Mouse (Mus musculus) large intestine, adult 2 months (tissue): Measurements from ENCODE around the gene Eftud2. TPM values are rescaled to one million over a fixed set of nuclear protein-coding genes. Genes with fewer than 3 reads are reported as not detected.

ENCODE experiments used
- DNase-seq: peaks from one replicate; pipeline ENCODE4 v3.0.0-alpha.2; 2012; ENCODE audit warnings: low read depth, low spot score
- WGBS: fragments of 180-500 bp; shearing (Covaris S2); methylation state at CpG from one replicate; pipeline ENCODE4 v1.1.7; 2018; 5-methylcytosine and 5-hydroxymethylcytosine counted together
- polyA plus RNA-seq: library from polyadenylated mRNA; depleted of rRNA; stranded (reverse); fragments of >200 nt; gene quantifications from 2 replicates; pipeline ENCODE4 v1.2.3, GENCODE M21; 2012

Gene Eftud2
- polyA plus RNA-seq, 1 experiment = 73.9 TPM

DNA sequence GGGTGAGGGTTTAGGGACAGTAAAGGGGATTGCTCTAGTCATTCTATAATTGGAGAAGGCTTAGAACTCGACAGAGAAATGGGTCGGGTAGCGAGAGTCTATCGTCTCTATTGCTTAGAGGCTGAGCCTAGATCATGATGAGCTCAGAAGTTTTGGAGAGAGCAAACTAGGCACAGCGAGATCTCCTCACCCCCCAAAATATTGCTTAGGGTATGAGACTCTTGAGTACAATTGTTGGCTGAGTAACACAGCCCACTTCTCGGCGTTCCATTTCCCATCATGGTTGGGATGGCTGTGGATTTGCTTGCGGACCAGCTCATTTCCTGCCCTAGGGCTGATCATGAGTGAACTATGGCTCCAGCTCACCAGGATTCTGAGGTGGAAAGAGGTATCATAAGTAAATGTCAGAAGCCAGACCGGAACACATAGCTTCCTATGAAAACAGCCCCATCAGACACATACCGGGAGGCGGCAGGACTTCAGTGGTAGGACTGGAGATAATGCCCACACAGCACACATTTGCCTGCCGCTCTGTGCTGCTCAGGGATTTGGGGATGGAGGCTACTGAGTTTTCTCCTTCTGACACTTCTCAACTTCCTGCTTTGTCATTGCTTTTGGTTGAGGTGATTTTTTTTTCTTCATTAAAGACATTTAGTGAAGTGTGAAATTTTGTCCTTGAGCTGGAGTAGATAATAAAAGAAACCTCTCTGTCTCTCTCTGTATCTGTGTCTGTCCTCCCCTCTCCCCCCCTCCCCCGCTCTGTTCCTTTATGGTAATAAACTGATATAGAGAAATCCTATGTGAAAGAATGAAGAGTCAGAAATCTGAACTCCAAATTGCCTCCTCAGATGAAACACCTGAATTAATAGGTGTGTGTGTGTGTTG lies 771 bp upstream of the Eftud2 start:
- WGBS = 13% methylated on average over 13 of the region's 13 CpGs
- no peak for DNase-seq

GRCm38 (mm10) chr11:102879558-102879957 lies 1.2 kb downstream of the Eftud2 start:
- no peak for DNase-seq
- 88% methylated on average over 2 of the region's 2 CpGs for WGBS

GRCm38 (mm10) chr11:102874801-102875334 lies 5.9 kb downstream of the Eftud2 start:
- WGBS = 87% methylated on average over 7 of the region's 7 CpGs
- DNase-seq = no peak

DNA sequence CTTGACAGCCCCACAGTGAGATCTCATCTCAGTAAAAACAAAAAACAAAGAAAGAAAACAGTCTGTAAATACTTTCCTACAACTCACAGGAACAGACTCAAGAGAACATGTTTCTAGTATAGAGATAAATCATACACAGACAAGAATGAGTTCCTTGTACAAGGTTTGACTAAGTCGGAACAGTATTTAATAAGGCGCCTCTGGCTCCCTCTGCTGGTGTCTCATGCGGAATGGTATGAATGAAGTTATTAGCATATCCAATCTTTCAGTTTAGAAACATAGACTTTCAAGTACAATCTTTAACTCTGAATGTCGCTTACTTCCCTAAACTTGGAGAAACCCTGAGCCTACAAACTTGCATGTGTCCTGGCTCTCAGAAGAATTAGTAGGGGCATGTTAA lies 16.5 kb downstream of the Eftud2 start:
- WGBS = 24% methylated on average over 4 of the region's 4 CpGs
- peak; percentile 38 for DNase-seq

DNA sequence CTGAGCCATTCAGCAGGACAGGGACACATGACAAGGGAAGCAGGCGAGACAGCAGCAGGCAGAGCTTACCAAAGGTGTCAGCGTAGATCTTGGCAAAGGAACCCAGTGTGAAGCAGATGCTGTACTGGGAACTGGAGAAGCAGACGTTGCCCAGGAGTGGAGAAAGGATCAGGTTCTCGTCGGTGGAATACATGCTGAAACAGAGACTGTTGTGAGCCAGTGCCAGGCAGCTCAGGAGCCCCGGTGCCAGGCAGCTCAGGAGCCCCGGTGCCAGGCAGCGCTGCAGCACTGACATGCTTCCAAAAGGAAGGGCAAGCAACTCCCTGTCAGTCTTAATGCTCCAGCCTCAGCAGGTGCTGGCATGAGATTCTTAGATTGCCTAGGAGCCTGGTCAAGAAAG lies 20.9 kb downstream of the Eftud2 start:
- no peak for DNase-seq
- 95% methylated on average over 8 of the region's 8 CpGs for WGBS

DNA sequence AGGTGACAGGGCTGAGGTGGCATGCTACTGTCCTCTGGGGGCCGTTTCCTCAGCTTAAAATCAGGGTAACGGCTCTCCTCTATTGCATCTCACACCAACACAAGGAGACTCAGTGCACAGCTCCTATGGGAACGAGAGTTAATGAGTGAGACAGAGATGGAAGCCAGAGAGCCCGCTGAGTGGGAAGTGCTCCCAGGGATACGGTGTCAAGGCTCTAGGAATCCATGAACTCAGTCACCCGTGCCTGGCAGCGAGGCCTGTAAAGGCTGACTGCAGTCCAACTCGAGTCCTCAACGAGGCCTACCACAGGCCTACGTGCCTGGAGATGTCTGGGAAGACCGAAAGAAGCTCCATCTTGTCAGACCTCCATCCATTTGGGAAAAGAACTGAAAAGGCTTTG lies 21.8 kb downstream of the Eftud2 start:
- WGBS = 96% methylated on average over 11 of the region's 11 CpGs
- DNase-seq = no peak

DNA sequence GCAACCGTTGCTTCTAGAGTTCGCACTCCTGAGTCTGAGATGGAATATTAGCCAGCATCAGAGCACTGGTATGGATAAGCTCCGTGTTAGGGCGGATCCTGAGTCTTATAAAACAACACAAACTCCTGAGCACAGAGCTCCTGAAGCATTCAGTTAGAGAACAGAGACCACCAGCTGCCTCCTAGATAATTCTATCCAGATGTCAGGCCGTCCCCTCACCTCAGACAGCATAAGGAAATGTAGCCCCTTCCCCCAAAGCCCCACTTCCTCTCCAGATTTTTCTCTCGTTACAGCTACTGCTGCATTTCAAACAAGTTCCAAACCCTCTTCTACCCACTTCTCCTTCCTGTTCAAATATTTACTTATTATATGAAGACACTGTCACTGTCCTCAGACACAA lies 24.8 kb downstream of the Eftud2 start:
- DNase-seq = no peak
- 87% methylated on average over 6 of the region's 6 CpGs for WGBS

GRCm38 (mm10) chr11:102853760-102854159 lies 27.0 kb downstream of the Eftud2 start:
- DNase-seq = no peak

- DNase-seq = peak; percentile 14
- WGBS = 69% methylated on average over 5 of the region's 5 CpGs
Observed at GRCm38 (mm10) chr11:102851883-102852282, 28.9 kb downstream of the Eftud2 start.

- DNase-seq = no peak
- WGBS = 94% methylated on average over 10 of the region's 10 CpGs
Observed at GRCm38 (mm10) chr11:102845926-102846325, 34.9 kb downstream of the Eftud2 start.

GRCm38 (mm10) chr11:102838616-102839150 lies 42.1 kb downstream of the Eftud2 start:
- no peak for DNase-seq
- WGBS = 71% methylated on average over 9 of the region's 9 CpGs

- no peak for DNase-seq
- 79% methylated on average over 2 of the region's 2 CpGs for WGBS
Observed at GRCm38 (mm10) chr11:102838126-102838525, 42.7 kb downstream of the Eftud2 start.

DNA sequence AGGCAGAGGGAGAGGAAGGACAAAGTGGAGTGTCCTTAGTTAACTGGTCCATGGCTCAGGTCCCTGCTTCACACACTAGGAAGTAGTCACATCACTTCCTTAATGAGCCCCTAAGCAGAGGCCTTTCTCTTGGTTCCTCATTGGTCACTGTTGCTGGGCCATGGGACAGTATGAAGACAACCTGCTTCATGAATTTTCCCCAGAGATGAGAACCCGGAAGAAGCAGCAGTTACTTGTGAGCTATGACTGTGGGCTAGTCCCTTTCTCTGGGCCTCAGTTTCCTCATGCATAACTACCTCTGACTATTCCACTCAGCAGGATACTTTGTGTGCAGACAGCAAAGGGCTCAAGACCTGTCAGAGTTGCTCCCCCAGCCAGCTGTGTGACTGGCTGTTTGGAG lies 43.4 kb downstream of the Eftud2 start:
- 83% methylated on average over 1 of the region's 1 CpGs for WGBS
- no peak for DNase-seq

GRCm38 (mm10) chr11:102836146-102836545 lies 44.6 kb downstream of the Eftud2 start:
- no peak for DNase-seq
- WGBS = 74% methylated on average over 9 of the region's 9 CpGs

DNA sequence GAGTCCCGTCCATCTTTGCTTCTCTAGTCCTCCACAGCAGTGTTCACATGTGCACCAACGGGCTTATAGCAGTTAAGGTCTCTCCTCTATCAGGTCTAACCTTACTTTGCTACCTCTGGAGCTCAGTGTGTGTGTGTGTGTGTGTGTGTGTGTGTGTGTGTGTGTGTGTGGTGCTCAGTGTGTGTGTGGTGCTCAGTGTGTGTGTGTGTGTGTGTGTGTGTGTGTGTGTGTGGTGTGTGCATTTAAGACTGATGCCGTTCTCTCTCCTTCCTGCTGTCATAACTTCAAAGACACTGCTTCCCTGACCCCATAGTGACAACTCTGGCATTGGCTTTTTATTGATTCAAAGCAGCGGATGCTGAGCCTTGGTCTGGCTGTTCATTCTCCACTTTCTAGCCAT lies 45.2 kb downstream of the Eftud2 start, which contains the start of gene Higd1b:
Gene Higd1b, plus strand, starts transcription at position 301 of the 400 bp plus-strand sequence.
- 62% methylated on average over 4 of the region's 4 CpGs for WGBS
- DNase-seq = no peak

- 90% methylated on average over 10 of the region's 10 CpGs for WGBS
- no peak for DNase-seq
Observed at GRCm38 (mm10) chr11:102834219-102834618, 46.6 kb downstream of the Eftud2 start.

- 44% methylated on average over 18 of the region's 18 CpGs for WGBS
- DNase-seq = no peak
Observed at GRCm38 (mm10) chr11:102832700-102833297, 48.0 kb downstream of the Eftud2 start.

DNA sequence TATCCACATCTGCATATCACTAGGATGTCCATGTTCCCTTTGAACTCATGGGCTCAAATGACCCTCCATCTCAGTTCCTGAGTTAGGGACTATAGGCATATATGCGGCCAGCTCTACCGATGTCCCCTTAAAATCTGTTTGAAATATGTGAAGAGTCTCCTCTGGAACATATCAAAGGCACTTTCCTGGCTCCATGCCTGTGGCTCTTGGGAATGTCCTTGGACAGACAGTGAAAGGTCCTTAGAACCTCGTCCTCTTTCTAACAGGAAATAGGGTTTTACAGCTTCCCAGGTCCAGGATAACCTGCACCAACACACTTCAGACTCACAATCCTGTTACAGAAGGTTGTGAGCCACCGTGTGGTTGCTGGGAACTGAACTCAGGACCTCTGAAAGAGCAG lies 50.5 kb downstream of the Eftud2 start:
- WGBS = 54% methylated on average over 4 of the region's 4 CpGs
- no peak for DNase-seq

DNA sequence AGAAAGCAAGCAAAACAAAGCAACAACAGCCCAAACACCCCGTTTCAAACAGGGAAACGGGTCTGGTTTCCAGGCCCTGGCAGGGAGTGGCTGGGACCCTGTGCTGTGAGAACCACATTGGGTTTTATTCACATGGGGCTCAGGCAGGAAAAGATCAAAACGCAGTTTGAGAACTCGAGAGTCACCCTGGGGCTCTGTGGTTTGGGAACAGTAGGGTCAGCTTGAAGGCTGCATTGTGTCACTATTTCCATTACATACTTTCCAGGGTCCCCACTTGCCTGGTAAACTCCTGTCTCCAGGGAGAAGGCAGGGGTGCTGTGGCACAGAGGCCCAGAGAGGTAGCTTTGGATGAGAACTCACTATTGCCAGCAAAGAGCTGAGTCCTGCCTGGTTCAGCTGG lies 53.7 kb downstream of the Eftud2 start:
- DNase-seq = no peak
- 54% methylated on average over 4 of the region's 4 CpGs for WGBS

DNA sequence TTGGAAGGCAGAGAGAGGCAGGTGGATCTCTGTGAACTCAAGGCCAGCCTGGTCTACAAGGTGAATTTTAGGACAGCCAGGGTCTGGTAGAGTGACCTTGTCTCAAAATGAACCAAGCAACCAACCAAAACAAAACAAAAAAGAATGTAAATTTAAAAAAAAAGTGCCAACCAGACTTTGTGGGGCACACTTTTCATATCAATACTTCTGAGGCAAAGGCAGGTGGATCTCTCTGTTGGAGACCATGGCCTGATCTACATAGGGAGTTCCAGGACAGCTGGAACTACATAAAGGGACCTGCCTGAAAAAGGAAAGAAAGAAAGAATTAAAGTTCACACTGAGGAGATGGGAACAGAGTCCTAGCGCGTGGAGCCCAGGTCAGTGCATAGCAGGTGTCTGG lies 54.3 kb downstream of the Eftud2 start:
- WGBS = 91% methylated on average over 2 of the region's 2 CpGs
- DNase-seq = no peak

DNA sequence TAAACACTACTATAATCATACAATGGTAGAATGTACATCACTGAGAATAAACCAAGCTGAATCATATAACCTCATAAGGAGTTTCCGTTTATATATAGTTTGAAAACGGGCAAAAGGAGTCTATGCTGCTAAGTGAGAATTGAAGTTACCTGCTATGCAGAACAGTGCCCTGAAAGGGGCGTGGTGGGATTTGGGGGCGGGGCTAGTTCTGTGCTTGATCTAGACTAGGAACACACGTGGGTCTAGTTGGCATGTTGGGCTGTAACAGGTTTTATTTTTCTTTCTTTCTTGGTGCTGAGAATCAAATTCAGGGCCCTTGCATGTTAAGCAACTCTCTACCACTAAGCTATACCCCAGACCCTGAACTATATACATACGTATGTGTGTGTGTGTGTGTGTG lies 59.6 kb downstream of the Eftud2 start:
- 47% methylated on average over 6 of the region's 6 CpGs for WGBS
- DNase-seq = no peak
